Mouse (Mus musculus): Measurements from ENCODE around the gene H2-M10.1.
"Not testable (repeated sequence)": the region's sequence is repeated elsewhere in the genome, so short reads cannot be mapped to it uniquely, and the experiment has no call there.

DNA sequence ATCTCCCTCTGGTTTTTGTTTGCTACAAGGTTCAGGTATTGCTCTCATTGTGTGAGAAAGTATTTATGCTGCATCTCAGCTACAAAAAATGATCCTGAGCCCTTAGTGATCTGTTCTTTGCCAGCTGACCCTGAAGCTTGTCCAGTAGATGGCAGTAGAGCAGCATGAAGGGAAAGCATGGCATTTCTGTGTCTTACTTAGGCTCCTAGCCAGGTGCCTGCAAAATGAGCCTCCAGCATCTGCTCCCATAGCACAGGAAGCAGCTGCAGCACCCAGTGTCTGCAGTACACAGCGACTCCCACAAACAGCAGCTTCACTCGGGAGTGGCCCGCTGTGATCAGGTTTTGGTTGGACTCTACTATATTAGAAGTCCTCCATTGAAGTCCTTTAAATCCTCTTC, 17.1 kb downstream of the H2-M10.1 start:
- TF ChIP-seq ZC3H11A (IDR thresholded peaks at IDR 0.05; ENCODE audit: borderline replicate concordance, low read depth, low read length); MAFK (IDR thresholded peaks at IDR 0.05; ENCODE audit: insufficient read depth, low read depth, low read length); HCFC1 (IDR thresholded peaks at IDR 0.05; ENCODE audit: borderline replicate concordance, insufficient read depth, low read length); ZNF384 (IDR thresholded peaks at IDR 0.05; ENCODE audit: low read depth, low read length): not testable (repeated sequence)

Measured in ES-E14 (cell line).